Mouse (Mus musculus) midbrain, embryonic 14.5 days (tissue): ENCODE measurements around the gene Xpo6. TPM values are rescaled to one million over a fixed set of nuclear protein-coding genes. Genes with fewer than 3 reads are reported as not detected.

ENCODE experiments used
- ATAC-seq: fragments of 200-750 bp; cut with Nextera tagmentation; 2 replicates; pipeline ENCODE4 v1.8.0; 2017; ENCODE audit warnings: moderate number of reproducible peaks, moderate library complexity; ENCODE audit not compliant: low FRiP score, low TSS enrichment
- DNase-seq: peaks from one replicate; pipeline ENCODE4 v3.0.0-alpha.2; 2015
- H3K27ac ChIP-seq: fragments of 300-500 bp; sonication (generic); replicated peaks from 2 replicates; pipeline ENCODE4 v1.5.1; 2014; ENCODE audit warnings: mild to moderate bottlenecking, low read depth, low read length, moderate library complexity
- H3K27me3 ChIP-seq: fragments of 300-500 bp; sonication (generic); 2 replicates; pipeline ENCODE4 v1.6.1; 2014; ENCODE audit warnings: low read length, control low read depth, mixed read lengths; ENCODE audit not compliant: control insufficient read depth, insufficient read depth
- H3K36me3 ChIP-seq: fragments of 300-500 bp; sonication (generic); 2 replicates; pipeline ENCODE4 v1.6.1; 2014; ENCODE audit warnings: low read length, control low read depth; ENCODE audit not compliant: control insufficient read depth, insufficient read depth
- H3K4me1 ChIP-seq: fragments of 300-500 bp; sonication (generic); 2 replicates; pipeline ENCODE4 v1.6.1; 2014; ENCODE audit warnings: mild to moderate bottlenecking, antibody characterized with exemption, low read length, control low read depth; ENCODE audit not compliant: control insufficient read depth, insufficient read depth
- H3K4me2 ChIP-seq: fragments of 300-500 bp; sonication (generic); 2 replicates; pipeline ENCODE4 v1.6.1; 2014; ENCODE audit warnings: mild to moderate bottlenecking, low read length, moderate library complexity
- H3K4me3 ChIP-seq: fragments of 300-500 bp; sonication (generic); replicated peaks from 2 replicates; pipeline ENCODE4 v1.5.1; 2014; ENCODE audit warnings: low read depth, low read length
- H3K9ac ChIP-seq: fragments of 300-500 bp; sonication (generic); replicated peaks from 2 replicates; pipeline ENCODE4 v1.6.1; 2014; ENCODE audit warnings: mild to moderate bottlenecking, low read length, moderate library complexity
- H3K9me3 ChIP-seq: fragments of 300-500 bp; sonication (generic); 2 replicates; pipeline ENCODE4 v1.6.1; 2016; ENCODE audit warnings: low read length, control low read depth, mixed read lengths; ENCODE audit not compliant: control insufficient read depth
- WGBS: fragments of 180-500 bp; shearing (Covaris S2); extraction: QIAGEN DNeasy Blood & Tissue Kit; methylation state at CpG from one replicate; pipeline ENCODE4 v1.1.7; 2014; 5-methylcytosine and 5-hydroxymethylcytosine counted together
- polyA plus RNA-seq: library from polyadenylated mRNA; unstranded; fragments of >200 nt; fragmentation: Nextera tagmentation; extraction: Ambion mirVana; gene quantifications from 2 replicates; pipeline ENCODE4 v1.2.1, GENCODE M21; 2014

Xpo6 gene
- polyA plus RNA-seq, 1 experiment from 2014 or later = 64.2 TPM

GRCm38 (mm10) chr7:126167426-126167825 is 32.9 kb downstream of the Xpo6 start:
- H3K27ac ChIP-seq = no peak overlapping the region
- DNase-seq (no peak), ATAC-seq (no peak)
- H3K9me3 ChIP-seq = no peaks in the 10 kb centered on the region
- H3K36me3 ChIP-seq = peaks cover 44% of the 10 kb centered on the region
- H3K4me3 ChIP-seq = no peak overlapping the region
- no peaks in the 10 kb centered on the region for H3K4me1 ChIP-seq
- no peak overlapping the region for H3K4me2 ChIP-seq
- 82% methylated on average over 3 of the region's 3 CpGs for WGBS
- no peak overlapping the region for H3K9ac ChIP-seq
- H3K27me3 ChIP-seq = no peaks in the 10 kb centered on the region

DNA sequence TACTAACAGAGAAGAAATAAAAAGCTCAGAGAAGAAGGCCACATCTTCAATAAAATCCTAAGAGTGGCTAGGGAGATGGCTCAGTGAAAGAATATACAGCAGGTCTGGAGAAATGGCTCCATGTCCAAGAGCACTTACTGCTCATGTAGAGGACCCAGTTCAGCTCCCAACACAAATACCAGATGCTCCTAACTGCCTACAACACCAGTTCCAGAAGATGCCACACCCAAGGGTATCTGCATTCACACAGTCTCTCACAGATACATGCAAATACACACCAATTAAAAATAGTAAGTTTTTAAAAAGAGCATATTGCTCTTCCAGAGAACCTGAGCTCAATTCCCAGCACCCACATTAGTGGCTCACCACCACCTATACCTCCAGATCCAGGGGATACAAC is 33.7 kb downstream of the Xpo6 start:
- Histone ChIP-seq H3K9me3 (no peaks in the 10 kb centered on the region), H3K4me1 (no peaks in the 10 kb centered on the region), H3K27me3 (no peaks in the 10 kb centered on the region), H3K4me3 (no peak overlapping the region), H3K9ac (no peak overlapping the region), H3K4me2 (no peak overlapping the region), H3K27ac (no peak overlapping the region), H3K36me3 (peaks cover 44% of the 10 kb centered on the region)
- ATAC-seq = no peak
- no peak for DNase-seq

- no peak for DNase-seq
- no peak for ATAC-seq
- Histone ChIP-seq H3K36me3 (peaks cover 40% of the 10 kb centered on the region), H3K27ac (no peak overlapping the region), H3K9me3 (no peaks in the 10 kb centered on the region), H3K4me1 (no peaks in the 10 kb centered on the region), H3K9ac (no peak overlapping the region), H3K4me3 (no peak overlapping the region), H3K27me3 (no peaks in the 10 kb centered on the region), H3K4me2 (no peak overlapping the region)
- WGBS = 97% methylated on average over 3 of the region's 3 CpGs
Measured at GRCm38 (mm10) chr7:126158238-126158637, 42.1 kb downstream of the Xpo6 start.

DNA sequence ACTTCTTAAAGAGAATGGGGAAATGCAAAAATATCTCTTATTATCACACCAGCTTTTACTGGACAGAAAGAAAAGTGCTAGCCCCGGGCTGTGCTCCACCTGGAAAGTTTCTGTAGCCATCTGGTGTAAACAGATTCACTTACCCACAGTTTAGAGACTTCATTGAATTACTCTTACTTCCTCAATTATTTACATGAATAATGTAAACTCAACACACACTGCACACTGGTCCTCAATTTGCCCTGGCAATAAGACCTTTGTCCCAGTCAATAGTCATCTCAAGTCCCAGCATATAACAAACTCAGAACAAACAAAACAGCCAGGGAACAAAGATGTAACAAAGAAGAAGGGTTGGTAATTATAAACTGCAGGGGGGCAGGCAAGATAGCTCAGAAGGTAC is 44.6 kb downstream of the Xpo6 start:
- Histone ChIP-seq H3K9ac (no peak overlapping the region), H3K4me2 (no peak overlapping the region), H3K4me1 (no peaks in the 10 kb centered on the region), H3K4me3 (no peak overlapping the region), H3K27ac (no peak overlapping the region), H3K27me3 (no peaks in the 10 kb centered on the region), H3K36me3 (peaks cover 55% of the 10 kb centered on the region), H3K9me3 (no peaks in the 10 kb centered on the region)
- 98% methylated on average over 1 of the region's 1 CpGs for WGBS
- DNase-seq (no peak), ATAC-seq (no peak)

- Histone ChIP-seq H3K9ac (no peak overlapping the region), H3K4me3 (no peak overlapping the region), H3K36me3 (peaks cover 54% of the 10 kb centered on the region)
Measured at GRCm38 (mm10) chr7:126154731-126155130, 45.6 kb downstream of the Xpo6 start.

DNA sequence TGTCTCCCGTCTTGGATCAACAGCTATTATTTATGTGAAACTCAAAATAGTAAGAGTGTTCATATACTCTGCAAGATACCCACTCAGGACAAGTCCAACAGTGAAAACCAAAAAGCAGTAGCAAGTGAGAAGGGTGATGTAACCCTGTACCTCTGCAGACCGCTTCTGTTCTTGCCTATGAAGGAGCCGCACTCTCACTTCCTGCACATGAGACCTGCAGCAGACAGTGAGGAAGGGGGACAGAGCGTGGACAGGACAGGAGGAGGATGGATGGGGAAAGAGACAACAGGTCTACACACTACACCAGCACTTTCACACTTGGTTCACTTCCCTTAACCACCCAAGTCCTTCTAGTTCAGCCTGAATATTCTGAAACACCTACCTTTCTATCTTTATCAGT is 48.0 kb downstream of the Xpo6 start:
- H3K4me3 ChIP-seq = no peak overlapping the region
- no peak for DNase-seq
- WGBS = 97% methylated on average over 4 of the region's 4 CpGs
- no peaks in the 10 kb centered on the region for H3K4me1 ChIP-seq
- no peak overlapping the region for H3K4me2 ChIP-seq
- no peaks in the 10 kb centered on the region for H3K27me3 ChIP-seq
- no peaks in the 10 kb centered on the region for H3K9me3 ChIP-seq
- no peak for ATAC-seq
- no peak overlapping the region for H3K27ac ChIP-seq
- H3K9ac ChIP-seq = no peak overlapping the region
- H3K36me3 ChIP-seq = peaks cover 64% of the 10 kb centered on the region

More at GRCm38 (mm10) chr7:126154731-126155130, 45.6 kb downstream of the Xpo6 start:
- no peak for DNase-seq
- Histone ChIP-seq H3K9me3 (no peaks in the 10 kb centered on the region), H3K27me3 (no peaks in the 10 kb centered on the region), H3K4me2 (no peak overlapping the region), H3K27ac (no peak overlapping the region), H3K4me1 (no peaks in the 10 kb centered on the region)
- WGBS = 93% methylated on average over 5 of the region's 5 CpGs
- ATAC-seq = no peak

DNA sequence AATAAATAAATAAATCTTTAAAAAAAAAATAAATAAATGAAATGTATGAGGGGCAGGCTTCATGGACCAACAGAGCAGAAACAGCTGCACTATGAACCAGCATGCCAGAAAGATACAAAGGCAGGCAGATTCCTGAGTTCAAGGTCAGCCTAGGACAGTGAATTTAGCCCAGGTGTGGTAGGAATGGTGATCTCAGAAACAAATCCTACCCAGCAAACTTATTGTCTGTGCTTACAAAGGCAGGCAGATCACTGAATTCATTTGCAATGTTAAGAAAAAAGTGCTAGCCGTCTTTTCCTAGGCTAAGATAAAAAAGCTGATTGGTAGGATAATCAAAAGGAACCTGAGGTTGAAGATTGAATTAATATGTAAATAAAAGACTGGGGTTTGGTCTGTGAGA is 54.1 kb downstream of the Xpo6 start:
- Histone ChIP-seq H3K4me3 (no peak overlapping the region), H3K9ac (no peak overlapping the region), H3K4me2 (no peak overlapping the region), H3K9me3 (no peaks in the 10 kb centered on the region), H3K27me3 (no peaks in the 10 kb centered on the region), H3K27ac (no peak overlapping the region), H3K36me3 (peaks cover 71% of the 10 kb centered on the region), H3K4me1 (no peaks in the 10 kb centered on the region)
- DNase-seq (no peak), ATAC-seq (no peak)
- 60% methylated on average over 1 of the region's 1 CpGs for WGBS

DNA sequence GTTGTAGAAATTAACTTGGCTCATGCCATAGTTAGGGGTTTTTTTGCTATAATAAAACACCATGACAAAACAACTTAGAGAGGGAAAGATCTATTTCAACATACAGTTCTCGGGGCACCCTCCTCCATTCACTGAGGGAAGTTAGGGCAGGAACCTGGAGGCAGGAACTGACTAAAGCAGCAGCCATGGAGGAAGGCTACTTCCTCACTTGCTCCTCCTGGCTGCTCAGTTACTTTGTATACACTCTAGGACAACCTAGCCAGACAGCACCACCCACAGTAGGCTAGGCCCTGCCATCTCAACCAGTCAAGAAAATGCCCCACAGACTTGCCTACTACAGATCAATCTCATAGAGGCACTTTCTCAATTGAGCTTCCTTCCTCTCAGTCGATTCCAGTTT is 55.9 kb downstream of the Xpo6 start:
- DNase-seq = no peak
- Histone ChIP-seq H3K4me1 (no peaks in the 10 kb centered on the region), H3K27ac (no peak overlapping the region), H3K4me2 (no peak overlapping the region), H3K36me3 (peaks cover 76% of the 10 kb centered on the region), H3K4me3 (no peak overlapping the region), H3K9ac (no peak overlapping the region), H3K9me3 (no peaks in the 10 kb centered on the region), H3K27me3 (no peaks in the 10 kb centered on the region)
- ATAC-seq = no peak
- 94% methylated on average over 2 of the region's 2 CpGs for WGBS

- Histone ChIP-seq H3K27me3 (no peaks in the 10 kb centered on the region), H3K36me3 (peaks cover 56% of the 10 kb centered on the region), H3K27ac (no peak overlapping the region), H3K9me3 (no peaks in the 10 kb centered on the region), H3K4me2 (no peak overlapping the region), H3K4me1 (no peaks in the 10 kb centered on the region), H3K4me3 (no peak overlapping the region), H3K9ac (no peak overlapping the region)
- 95% methylated on average over 5 of the region's 5 CpGs for WGBS
- no peak for DNase-seq
- ATAC-seq = no peak
Measured at GRCm38 (mm10) chr7:126137850-126138249, 62.5 kb downstream of the Xpo6 start.
